Mouse (Mus musculus) NIH3T3 (cell line): Measurements from ENCODE around the gene Serpina16.

Experiments used
- DNase-seq: peaks from one replicate; pipeline ENCODE4 v3.0.0-alpha.2; 2012; ENCODE audit warnings: low read depth

Gene Serpina16

DNA sequence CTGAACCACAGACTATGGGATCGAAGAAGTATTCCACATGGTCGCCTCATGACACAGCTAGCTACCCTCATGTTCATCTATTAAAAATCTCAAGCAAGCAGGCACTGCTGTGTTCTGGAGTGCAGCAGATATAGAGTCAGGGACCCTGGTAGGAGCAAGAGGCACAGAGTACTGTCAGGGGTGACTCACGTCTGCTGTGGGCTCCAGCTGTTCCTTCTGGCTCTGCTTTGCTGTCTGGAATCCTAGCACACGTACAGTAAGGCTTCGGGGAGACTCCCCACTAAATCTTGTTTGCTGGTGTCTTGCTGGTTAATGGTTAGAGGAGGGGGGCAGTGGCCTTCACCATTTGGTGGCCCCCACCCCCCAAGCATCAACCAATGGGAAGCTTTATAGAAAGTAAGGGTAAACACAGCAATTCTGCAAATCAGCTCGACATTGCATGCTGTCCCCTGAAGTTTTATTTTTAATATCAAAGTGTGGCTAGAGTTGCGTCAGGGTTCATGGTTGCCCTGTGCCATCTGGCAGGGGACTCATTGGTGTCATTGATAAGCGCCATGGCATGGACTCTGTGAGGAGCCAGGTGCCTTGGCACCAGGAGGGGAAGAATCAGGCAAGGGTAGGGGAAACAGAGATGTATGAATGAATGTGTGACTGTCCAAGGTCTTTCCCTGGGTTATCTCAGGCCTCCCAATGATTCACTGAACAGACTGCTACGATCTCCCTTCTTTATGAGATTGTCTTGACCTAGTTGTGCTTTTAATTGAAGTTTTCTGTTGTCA lies 18.9 kb downstream of the Serpina16 start, which contains the start of gene Serpina6:
Gene Serpina6, minus strand, starts transcription at position 365 of the 779 bp plus-strand sequence.
- DNase-seq: no peak

DNA sequence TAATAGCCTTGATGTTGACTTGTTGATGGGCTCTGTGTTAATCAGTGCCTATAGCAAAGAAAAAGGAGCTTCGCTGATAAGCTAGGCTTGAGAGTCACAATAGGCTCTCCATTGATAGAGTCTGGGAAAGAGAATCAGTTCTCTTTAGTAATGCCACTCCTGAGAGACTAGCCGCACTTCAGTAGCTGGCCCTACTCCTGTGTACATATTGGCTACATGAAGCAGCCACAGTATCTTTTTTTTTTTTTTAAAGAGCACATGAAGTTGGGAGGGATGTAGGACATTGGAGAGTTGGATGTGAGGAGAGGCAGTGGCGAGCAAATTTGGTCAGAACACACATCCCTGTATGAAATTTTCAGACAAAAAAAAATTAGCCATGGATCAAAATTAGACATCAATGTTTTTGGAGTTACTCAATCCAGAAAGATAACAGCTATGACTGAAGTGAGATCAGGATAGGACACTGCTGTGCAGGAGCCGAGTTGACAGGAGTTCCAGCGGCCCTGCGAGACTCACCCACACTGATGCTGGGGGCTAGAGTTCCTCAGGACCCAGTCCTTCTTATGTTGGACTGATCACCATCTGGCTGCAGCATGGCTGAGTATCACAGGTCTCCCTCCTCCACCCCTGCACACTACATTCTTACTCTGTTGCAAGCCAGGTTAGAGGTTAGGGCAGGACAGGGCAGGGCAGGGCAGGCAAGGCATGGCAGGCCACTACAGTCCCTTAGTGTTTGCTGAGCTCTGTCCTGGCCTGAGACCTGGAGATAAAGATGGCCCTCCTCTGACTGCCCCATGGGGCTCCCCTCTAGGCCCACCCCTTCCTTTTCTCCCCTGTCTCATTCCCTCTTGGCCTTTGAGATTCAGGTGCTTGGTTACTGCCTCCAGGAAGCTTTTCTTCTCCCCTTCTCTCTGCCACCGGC lies 20.6 kb downstream of the Serpina16 start:
- no peak for DNase-seq

DNA sequence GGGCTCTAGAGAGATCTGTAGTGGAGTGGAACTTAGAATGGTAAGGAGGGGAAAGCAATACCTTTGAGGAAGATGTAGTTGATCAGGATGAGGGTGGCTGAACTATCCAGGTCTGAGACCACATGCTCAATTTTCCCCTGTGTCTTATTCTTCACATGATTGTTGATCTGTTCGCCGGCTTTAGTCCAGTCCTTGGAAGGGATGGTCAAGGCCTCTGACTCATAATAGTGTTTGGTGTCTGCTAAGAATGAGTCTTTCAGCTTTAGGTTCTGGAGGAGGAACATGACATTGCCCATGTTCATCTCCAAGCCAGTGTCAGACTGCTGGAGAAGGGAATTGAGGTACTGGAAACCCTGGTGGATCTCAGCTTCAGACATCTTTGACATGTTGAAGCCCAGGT lies 22.1 kb downstream of the Serpina16 start:
- DNase-seq: no peak

DNA sequence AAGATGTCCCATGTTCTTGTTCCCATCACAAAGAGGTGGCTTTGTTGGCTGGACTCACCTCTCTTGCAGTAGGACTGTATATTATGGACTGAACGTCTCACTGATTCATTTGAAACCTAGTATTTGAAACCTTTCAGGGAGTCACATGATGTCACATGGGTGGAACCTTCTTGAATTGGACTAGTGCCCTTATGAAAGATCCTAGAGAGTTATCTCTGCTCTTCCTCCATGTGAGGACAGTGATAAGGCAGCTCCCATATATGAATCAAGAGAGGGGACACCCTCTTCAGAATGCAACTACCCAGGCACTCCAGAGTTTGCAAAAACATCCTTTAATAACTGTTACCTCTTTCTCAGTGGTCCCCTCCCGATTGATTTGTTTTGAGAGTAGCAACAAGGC lies 29.6 kb downstream of the Serpina16 start:
- DNase-seq: no peak

DNA sequence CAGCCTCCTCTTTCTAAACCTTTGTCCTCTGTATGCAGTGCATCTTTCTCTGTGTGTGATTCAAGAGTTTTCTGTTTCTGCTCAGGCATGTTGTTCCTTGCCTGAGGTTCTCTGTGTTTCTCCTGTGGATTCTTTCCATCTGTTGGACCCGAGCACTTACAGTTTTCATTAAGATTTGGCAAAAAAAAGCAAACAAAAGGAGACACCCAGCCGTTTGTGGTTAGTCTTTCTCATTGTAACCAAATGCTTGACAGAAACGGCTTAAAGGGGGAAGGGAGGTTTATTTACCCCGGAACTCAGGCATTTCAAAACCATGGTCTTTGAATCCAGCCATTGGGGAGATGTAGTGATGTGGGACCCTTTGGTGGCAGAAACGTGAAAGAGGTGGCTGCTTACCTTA lies 31.3 kb downstream of the Serpina16 start:
- DNase-seq: no peak

DNA sequence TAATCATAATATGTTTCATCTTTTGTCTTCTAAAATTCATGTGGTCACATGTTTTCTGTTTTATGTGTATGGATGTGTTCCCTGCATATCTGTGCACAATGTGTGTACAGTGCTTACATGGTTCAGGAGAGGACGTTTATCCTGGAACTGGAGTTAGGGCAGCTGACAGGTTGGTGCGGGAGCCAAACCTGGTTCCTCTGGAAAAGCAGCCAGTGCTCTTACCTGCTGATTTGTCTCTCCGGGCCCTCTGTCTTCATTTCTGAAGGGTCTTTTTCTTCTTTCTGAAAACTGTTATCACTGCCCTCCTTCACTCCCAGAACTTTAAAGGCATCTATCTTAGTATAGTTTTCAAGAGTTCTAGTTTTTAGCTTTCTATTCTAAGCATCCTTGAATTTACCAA lies 32.1 kb downstream of the Serpina16 start:
- DNase-seq: no peak

DNA sequence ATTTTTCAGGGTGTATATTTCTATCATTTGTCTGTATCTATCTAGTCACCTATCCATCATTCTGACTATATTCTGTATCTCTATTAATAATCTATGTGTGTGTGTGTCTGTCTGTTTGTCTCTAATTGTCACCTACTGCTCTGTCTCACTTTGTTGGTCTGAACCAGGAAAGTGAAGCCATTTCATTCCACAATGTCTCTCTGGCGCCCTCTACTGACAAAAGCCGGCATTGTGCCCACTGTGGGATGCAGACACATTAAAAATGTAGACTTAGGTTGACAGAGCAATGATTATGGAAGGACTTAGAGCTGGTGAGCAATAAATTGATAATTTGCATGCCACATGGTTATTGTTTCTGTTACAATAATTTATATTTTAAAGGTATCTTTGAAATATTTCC lies 32.6 kb downstream of the Serpina16 start:
- peak; percentile 78 for DNase-seq

DNA sequence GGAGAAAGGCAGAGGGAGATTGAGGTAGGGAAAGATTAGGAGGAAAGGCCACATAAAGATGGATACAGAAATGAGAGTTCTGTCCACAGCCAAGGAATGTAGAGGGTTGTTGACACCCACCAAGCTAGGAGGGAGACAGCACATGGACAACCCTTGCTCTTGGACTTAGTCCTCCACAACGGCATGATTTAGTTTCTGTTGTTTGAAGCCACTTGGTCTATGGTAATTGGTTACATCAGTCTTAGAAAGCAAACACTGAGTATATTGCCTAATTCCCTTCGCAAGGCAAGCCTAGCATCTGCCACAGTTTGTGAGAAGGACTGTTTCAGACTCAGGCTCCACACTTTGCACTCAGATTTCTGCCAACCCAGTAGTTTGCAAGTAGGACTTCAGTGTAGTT lies 40.1 kb downstream of the Serpina16 start:
- no peak for DNase-seq

DNA sequence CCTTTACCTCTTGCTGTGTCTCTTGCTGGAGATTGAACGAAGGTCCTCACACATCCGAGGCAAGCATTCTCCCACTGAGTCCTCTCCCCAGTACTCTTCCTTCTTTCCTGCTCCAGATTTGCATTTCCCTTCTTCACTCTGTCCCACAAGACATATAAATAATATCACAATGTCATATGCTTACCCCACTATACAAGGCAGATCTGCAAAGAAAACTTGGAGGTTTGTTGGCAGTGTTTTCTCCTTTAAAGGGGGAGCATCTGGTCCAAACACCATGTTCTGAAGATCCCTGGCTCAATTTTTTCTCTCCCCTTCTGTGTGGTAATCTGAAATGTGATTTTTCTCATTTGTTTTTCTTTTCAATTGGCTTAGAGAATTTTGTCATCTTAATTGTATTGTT lies 41.5 kb downstream of the Serpina16 start:
- DNase-seq: no peak

DNA sequence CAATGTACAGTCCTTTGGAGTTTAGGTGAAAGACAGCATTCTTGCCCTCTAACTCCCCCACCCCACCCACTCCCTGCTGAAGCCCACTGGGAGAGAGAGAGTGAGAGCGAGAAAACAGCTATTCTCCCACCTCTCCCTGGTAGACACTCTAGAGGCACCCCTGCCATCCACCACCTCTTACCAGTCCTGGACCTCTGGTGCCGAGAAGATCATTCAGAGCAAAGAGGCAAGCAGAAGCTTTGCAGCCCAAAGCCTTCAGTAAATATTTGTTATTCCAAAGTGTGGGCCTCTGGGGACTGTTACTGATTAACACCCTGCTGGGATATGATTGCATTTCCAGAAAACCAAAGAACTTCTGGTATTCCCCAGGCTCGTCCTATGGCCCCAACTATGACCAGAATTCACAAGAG lies 44.7 kb downstream of the Serpina16 start, which contains the start of gene Serpina10:
Gene Serpina10, minus strand, starts transcription at position 242 of the 410 bp plus-strand sequence.
- DNase-seq: no peak
